Mouse (Mus musculus) cerebellum, postnatal 4 days (tissue): ENCODE measurements around the gene Gstt4.
A peak's percentile ranks its signal among the peaks of the same experiment; 100 is the strongest.
"Not testable (repeated sequence)": the region's sequence is repeated elsewhere in the genome, so short reads cannot be mapped to it uniquely, and the experiment has no call there.

Source experiments
- DNase-seq, 2 experiments: peaks; one replicate each; pipeline ENCODE4 v3.0.0; 2022; ENCODE audit warnings: low spot score in 2 of 2, mixed read lengths in 1 of 2

Gene Gstt4

DNA sequence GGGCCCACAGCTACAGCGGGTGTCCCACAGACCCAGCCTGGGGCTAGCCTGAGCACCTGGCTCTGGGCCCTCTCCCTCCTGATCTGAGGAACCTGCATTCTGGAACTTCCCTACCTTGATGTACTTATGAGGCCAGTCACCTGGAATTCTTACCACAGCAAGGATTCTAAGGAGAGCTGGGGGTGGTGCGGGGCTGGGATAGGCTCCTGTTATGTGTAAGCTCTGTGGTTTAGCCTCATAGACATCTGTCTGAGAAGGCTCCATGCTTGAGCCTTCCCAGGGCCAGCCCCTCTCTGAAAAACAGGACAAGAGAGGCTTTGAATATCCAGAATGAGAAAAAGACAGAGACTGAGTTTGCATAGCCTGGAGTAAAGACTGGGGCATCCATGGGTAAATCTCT, at the start of gene Gstt4:
Gene Gstt4 (minus strand): TSS at position 101 of the 400 bp plus-strand sequence.
- DNase-seq, result no peak

DNA sequence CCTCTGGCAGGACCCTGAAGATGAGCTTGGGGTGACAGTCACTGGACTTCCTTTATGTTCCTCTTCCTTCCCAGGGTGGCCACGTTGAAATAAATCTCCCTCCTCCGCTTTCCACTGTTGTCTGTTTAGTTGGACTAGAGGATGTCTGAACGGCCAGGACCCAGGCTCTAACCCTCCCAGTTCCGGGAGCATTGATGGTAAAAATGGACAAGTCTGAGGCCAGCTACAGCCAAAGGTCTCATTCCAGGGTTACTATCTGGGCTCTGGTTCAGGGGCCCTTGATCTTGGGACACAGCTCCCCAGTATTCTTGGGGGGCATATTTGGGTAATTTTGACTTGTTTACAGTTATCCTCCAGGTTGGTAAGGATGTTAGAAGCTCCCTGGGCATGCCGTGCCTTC, 39.2 kb upstream of the Gstt4 start:
- no peak for DNase-seq

DNA sequence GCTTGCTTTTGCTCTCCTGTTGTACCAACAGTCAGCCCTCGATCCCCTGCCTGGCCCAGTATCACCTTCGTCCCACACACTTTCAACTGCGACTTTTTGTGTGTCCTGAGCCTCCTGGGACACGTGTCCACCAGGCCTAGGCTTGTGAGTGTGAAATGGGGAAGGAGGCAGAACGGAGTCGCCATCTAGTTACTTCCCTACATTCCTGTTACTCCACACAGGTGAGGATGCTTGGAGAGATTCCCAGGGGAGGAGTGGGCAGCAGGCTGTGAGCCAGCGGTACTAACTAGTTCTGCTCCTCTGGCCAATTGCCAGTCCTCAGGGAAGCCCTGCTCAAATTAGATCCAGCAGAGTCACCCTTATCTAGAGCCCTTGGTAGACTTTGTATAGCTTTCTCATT, 38.4 kb upstream of the Gstt4 start:
- no peak for DNase-seq

DNA sequence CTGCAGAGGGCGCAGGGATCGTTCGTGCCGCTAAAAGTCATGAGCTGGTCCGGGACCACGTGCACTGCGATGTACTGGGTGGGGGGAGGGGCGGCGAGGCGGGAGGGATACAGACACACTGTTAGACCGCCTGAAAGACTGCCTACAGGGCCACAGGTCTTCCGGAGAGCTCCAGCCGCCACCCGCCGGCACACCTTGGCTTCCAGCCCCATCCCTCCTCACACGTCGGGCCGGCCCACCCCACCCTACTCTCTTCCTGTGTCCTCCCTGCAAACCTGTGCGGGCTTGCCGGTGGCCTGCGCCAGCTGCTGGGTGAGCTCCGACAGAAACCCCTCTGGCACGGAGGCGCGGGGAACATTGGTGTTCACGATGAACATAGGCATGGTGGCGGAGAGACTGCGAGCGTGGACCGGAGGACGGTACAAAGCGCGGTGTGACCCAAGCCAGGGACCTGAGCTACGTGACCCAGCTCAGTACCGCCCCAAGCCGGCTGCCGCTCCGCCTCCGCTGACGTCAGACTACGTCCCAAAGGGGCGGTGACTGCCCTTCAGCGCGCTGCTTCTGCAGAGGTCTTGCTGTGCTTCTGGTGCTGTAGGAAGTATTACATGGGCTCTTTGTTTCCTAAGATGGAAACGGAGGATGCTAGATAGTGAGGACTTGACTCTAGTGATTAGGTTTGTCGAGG, 37.6 kb upstream of the Gstt4 start, which contains the start of gene Mif:
Gene Mif (minus strand): TSS at position 455 of the 685 bp plus-strand sequence.
- peak; percentile 62 to 83 for DNase-seq

DNA sequence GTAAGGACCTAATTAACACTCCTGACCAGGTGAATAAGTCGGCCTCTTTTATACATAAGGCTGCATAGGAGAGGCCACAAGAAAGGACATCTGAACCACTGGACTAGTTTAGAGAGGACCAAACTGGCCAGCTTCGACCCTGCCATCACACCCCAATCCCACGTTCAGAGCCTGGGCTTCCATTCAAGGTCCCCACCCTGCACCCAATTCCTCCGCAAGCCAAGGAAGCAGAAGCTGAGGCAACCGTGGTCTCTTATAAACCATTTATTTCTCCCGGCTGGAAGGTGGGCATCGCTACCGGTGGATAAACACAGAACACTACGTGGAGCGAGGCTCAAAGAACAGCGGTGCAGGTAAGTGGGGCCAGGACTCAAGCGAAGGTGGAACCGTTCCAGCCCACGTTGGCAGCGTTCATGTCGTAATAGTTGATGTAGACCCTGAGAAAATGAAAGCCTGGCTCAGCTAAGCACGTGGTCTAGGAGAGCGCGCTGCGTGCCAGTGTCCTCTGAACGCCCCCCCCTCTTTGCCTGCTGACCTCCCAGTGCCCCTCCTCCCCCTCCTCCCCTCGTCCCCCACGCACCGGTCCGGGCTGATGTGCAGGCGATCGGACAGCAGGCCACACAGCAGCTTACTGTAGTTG, 36.9 kb upstream of the Gstt4 start:
- DNase-seq, result peak in 1 of 2 experiments; percentile 48

DNA sequence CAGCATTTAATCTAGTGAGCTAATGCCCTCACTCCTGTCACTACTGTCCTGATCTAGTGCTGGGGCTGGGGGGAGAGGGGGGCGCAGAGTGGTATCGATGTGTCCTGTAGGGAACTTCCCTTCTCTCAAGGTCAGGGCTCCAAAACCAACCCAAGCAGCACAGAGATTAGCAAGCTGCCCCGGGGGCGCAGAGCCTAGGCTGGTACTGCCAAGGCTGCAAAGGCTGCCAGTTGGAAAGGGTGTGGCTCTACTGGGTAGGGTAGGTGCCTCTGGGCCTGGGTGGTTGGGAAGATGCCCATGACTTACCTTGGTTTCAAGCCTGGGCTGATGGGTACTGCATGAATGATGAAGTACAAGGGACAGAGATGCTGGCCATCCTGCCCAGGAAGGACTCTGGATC, 35.3 kb upstream of the Gstt4 start:
- no peak for DNase-seq

DNA sequence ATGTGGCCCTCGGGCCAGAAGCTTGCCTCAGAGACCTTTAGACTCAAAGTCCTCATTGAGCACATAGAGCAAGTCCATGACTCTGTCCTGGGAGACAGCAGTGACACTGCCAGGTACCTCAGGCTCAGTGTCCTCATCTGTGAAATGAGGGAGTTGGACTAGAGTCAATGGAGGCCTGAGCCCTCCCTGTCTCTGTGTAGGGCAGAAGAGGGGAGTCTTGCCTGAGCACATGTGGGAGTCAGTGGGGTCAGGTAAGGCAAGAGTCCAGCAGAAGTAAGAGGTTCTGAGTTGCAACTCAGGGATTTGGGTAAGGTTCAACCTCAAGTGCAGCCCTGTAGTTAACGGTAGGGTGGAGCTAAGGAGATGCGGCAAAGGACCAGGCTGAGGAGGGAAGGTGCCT, 34.6 kb upstream of the Gstt4 start:
- DNase-seq, result no peak

DNA sequence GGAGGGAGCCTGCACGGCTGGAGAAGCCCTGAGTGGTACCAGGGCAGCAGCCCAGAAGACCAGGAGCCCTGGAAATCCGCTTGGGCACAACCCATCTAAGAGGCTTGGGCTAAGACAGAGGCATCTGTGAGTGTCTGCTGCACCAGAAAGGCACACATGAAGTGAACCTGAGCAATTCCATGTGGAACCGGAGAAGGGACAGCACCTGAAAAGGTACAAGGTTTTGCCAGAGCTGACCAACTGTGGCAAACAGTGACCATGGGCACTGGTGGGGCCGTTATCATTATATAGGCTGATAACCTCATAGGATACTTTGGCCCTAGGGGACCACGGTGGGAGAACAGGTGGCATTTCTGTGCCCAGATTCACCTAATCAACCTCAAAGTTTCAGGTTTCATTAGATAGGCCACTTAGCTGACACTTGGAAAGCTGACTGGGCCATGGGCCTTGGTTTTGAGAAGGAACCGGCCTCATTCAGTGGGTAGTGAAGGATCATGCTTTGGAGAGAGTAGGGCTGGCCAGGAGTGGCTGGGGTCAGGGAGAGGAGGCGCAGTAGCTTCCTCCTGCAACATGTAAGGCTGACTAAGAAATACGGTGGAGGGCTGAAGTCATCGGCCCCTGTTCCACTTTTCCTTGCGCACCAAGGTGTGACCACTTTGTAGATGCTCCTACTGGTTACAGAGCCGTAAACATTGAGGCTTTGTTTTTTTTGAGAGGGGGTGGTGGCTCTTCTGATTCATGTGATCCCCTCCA, 34.0 kb upstream of the Gstt4 start:
- DNase-seq, result no peak

DNA sequence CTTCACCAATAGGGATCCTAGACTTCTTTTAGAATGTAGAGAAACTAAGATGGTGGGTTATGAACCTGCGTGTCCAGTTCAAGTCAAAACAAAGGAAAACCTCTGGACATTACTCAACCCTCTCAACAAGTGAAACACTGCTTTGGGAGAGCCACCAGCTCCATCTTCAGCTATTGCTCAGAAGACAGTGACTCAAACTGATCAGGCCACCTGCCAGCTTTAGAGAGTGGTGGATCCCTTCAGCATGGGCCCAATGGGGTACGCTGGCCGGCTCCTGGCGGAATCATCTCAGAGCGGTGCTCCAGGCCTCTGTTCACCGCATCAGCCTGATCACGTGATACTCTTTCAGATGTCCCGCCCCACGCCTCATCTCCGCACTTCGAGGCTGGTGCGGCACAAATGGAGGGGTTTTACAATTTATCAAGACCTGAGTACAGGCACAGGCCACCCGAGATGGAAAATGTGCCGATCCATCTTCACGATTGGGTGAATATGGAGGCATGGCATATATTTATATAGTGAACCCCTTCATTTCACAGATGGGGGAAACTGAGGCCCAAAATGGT, 33.2 kb upstream of the Gstt4 start:
- no peak for DNase-seq

DNA sequence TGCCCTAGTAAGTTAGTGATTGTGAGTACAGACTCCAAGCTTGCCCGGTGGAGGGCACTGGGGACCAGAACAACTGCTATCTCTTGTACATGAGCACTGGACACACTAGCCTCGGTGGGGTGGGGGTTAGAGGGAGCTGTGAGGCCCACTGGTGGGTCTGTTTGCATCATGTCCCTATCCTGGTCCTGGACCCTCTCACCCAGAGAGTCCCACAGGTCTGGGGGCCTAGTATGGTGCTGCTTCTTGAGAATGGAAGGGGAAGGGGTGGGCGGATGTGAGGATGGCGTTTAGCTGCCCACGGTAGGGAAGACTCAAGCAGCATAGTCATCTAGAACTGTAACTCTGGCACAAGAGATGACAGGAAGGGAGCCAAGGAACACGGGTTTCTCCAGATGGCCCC, 32.4 kb upstream of the Gstt4 start:
- no peak for DNase-seq

DNA sequence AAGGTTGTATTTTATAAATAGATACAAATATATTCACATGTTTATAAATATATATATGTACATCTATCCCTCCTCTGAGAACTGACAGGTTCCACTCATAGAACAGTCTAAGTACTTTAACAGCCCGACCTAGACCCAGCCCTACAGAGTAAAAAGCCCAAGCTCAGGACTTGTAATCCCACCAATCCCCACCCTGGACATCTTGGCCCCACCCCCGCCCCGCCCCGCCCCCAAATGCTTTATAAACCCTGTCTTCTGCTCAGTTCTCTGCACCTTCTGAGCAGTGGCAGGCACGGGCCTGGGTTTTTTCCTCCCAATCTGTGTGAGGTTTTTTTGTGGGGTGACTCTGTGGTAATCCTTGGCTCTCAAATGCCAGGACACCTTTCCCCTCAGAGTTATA, 31.8 kb upstream of the Gstt4 start:
- no peak for DNase-seq

DNA sequence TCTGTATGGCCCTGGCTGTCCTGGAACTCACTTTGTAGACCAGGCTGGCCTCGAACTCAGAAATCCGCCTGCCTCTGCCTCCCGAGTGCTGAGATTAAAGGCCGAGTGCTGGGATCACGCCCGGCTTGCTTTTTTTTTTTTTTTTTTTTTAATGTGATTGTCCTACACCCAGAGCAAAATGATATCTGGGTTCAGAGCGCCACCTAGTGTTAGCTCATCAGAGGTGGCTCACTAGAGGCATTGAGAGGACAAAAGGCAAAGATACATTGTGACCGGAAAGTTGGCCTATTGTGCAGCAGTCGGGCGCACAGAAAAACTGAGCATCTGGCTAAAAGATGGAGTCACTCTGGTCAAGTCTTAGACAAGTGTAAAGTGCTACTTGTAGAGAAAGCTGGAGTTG, 31.1 kb upstream of the Gstt4 start:
- DNase-seq, result peak; percentile 60 to 86

DNA sequence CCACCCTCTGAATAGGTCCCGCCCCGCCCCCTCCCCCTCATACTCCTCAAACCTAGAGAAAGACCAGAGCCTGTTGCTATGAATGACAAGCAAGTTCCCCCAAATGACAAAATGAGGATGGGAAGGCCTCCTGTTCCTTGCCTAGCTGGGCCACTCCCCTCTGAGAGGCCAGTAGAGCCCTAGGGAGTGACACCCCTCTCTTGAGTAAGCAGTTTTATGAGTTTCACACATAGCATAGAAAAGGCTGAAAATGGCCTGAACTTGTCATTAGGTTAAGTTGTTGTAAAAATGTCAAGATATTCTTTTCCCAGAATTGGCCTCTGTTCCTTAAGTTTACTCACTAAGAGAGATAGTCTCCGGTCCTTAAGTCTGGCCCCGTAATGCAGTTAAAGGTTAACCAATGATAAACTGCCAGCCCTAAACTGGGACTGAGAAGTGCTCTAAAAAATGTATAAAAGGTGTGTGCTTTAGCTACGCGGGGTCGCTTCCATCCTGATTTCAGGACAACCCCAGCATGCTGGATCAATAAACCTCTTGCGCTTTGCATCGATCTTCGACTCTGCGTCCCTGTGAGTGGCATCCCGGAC, 30.3 kb upstream of the Gstt4 start:
- DNase-seq, result no peak

DNA sequence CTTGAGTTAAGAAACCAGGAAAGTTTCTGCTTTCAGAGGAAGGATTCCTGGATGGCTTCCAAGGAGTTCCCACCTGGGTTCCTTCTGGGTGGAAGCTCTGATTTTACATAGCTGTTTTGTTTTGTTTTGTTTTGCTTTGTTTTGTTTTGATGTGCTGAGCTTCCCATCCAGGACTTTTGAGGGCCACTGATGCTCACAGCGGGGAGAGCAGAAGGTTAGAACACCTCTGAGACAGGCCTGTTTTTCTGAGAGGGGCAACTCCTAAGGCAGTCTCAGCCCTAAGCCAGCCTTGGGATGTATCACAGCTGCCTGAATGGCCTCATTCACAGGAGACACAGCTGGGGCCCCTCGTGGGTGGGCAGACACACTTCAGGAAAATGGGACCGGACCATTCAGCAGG, 29.3 kb upstream of the Gstt4 start:
- DNase-seq, result no peak

DNA sequence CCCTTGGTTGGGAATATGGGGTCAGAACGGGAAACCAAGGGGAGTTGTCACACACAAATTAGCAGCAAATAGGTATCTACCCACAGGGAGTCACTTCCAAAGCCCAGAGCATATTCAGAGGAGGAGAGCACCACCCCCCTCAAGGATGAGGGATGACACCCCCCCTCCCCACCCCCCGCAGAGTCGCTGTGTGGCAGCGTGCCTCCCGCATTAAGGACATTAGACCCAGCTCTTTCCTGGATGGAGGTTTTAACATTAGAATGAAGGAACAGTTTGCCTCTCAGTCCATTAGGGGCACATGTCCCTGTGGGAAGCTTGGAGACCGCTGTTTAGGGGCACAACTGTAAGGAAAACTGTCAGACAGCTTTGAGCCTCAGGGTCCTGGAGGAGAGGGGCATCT, 28.7 kb upstream of the Gstt4 start:
- no peak for DNase-seq

DNA sequence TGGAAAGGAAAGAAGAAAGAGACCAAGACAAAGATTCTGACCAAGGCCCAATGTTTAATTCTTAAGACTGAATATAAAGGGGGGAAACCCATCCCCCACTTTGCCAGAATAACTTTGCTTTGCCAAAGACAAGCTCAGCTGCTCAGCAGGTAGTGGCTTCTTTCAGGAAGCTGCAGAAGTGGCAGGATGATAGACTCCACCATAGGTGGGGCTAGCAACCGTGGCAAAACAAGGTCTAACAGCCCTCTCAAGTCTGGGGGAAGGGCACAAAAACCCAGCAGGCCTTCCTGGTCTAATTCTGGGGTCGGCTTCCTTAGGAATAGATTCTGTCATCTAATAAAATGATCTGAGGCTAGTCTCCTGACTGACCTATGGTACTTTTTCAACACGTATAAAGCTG, 26.0 kb upstream of the Gstt4 start:
- DNase-seq, result no peak

DNA sequence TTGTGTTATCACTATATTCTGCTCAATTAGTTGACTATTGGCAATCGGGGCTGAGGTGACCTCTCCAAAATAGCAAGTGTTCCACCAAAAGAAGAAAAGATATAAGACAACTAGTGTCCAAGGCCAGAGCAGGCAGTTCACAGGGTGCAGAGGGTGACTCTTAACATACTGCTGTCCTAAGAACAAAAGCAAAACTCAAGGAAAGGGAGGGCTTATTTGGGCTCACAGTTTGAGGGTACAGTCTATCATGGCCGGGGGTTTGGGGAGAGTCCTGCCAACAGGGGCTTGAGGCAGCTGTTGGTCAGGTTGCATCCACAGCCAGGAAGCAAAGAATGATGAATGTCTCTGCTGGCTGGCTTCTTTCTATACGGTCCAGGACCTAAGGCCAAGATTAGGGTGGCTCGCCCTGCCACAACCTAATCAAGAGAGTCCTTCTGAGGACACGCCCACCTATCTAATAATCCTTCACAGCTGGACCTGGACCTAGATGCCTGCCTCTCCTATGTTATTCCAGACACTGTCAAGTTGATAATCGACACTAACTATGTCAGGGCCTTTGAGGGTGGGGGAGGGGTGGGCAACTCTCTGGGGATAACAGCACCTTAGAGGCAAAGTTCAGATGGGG, 23.1 kb upstream of the Gstt4 start:
- DNase-seq, result no peak

DNA sequence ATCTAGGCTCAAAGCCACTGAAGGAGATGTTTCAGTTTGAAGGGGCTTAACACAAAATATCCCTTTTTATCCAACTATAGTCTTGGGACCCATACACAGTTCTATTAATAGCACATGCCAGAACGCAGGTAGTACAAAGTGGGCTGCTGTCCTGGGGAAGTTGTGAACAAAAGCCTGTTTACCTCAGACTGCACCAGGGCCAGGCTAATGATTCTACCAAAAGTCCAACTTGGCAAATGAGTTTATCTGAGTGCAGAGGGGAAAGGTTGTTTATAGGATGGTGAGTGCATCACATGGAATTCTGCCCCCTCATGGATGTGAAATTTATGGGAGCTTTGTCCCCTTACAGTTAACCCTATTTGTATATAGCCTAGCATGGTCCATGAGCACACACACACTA, 22.5 kb upstream of the Gstt4 start:
- DNase-seq, result no peak

DNA sequence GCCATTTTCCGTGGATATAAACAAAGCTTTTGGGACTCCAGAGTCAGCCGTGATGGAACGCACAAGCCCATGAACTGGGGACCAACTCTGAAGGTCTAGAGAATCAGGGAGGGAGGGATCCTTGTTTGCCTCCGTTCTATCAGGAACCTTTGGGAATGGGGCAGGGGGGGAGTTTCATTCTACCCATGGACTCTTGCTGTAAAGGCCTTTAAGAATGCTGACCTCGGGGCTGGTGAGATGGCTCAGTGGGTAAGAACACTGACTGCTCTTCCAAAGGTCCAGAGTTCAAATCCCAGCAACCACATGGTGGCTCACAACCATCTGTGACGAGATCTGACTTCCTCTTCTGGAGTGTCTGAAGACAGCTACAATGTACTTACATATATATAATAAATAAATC, 21.6 kb upstream of the Gstt4 start:
- not testable (repeated sequence) for DNase-seq

DNA sequence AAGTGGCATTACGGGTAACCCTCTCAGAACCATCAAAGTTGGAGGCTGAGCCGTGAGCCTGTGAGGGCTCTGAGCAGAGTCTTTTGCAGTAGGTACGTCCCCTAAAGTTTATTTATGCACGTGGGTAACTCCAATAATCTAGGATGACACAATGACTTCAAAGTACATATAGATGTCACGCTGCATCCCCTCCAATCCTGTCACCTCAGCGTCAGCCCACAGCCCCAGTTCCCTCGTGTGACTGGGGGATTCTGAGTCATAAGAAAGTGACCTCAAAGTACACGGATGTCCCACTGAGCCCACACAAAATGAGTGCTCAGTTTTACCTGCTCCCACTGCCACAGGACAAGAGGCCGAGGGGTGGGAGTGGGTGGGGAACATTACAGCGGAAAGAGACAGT, 16.7 kb upstream of the Gstt4 start:
- no peak for DNase-seq

DNA sequence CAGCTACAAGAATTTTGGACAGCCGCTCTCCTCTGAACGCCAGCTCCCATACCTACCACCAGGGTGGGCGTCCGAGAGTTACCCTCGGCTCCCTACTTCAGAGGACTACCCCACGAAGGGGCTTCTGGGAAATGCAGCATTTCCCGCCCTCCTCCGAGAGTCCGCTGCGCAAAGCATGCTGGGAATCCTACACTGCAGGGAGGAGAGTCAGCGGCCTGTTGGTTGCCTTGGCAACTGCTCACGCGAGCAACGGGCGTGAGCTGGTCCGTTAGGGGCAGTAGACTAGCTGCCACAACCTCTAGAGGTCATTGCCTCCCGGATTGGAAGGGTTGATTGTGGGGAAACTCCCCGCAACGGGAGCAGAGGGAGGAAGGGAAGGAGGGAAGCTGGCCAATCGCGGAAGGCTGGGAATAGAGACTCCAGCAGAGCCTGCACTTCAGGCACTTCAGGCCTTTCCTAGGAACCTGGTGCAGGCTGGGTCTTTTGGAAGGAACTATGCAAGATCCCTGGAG, 15.0 kb upstream of the Gstt4 start, which contains the start of gene Gstt2:
Gene Gstt2 (minus strand): TSS at position 177 of the 512 bp plus-strand sequence.
- peak; percentile 61 to 86 for DNase-seq
